Mouse (Mus musculus) embryo, embryonic 9.5 days (tissue): ENCODE data around the gene Pigz.
A peak's percentile ranks its signal among the peaks of the same experiment; 100 is the strongest.
"Not testable (repeated sequence)": the region's sequence is repeated elsewhere in the genome, so short reads cannot be mapped to it uniquely, and the experiment has no call there.

Source experiments
- DNase-seq: peaks from one replicate; pipeline ENCODE4 v3.0.0-alpha.2; 2017; ENCODE audit errors: extremely low spot score

Pigz gene

GRCm38 (mm10) chr16:31932255-31932654, 1.4 kb upstream of the Pigz start:
- DNase-seq: no peak

GRCm38 (mm10) chr16:31932840-31933697, 582 bp upstream of the Pigz start:
- peak; percentile 87 for DNase-seq

GRCm38 (mm10) chr16:31934550-31935010, 929 bp downstream of the Pigz start:
- DNase-seq: peak; percentile 29

- peak; percentile 35 for DNase-seq
Observed at GRCm38 (mm10) chr16:31935091-31935979, 1.7 kb downstream of the Pigz start.

GRCm38 (mm10) chr16:31936568-31936967, 2.9 kb downstream of the Pigz start:
- no peak for DNase-seq

- DNase-seq: no peak
Observed at GRCm38 (mm10) chr16:31938856-31939255, 5.2 kb downstream of the Pigz start.

- no peak for DNase-seq
Observed at GRCm38 (mm10) chr16:31940586-31940985, 6.9 kb downstream of the Pigz start.

- DNase-seq: peak; percentile 73
Observed at GRCm38 (mm10) chr16:31943980-31944379, 10.3 kb downstream of the Pigz start.

GRCm38 (mm10) chr16:31944698-31945255, 11.1 kb downstream of the Pigz start:
- DNase-seq: no peak

- DNase-seq: no peak
Observed at GRCm38 (mm10) chr16:31945372-31945771, 11.7 kb downstream of the Pigz start.

- not testable (repeated sequence) for DNase-seq
Observed at GRCm38 (mm10) chr16:31945986-31946385, 12.3 kb downstream of the Pigz start.

GRCm38 (mm10) chr16:31947333-31947732, 13.7 kb downstream of the Pigz start:
- DNase-seq: no peak

GRCm38 (mm10) chr16:31947901-31948316, 14.3 kb downstream of the Pigz start:
- DNase-seq: no peak

GRCm38 (mm10) chr16:31948345-31948774, 14.7 kb downstream of the Pigz start, which contains the start of the genes 0610012G03Rik and Ncbp2:
0610012G03Rik (minus strand) TSS chr16:31948494.
Ncbp2 (plus strand) TSS chr16:31948513.
- peak; percentile 96 for DNase-seq

GRCm38 (mm10) chr16:31963224-31963623, 29.6 kb downstream of the Pigz start:
- no peak for DNase-seq

GRCm38 (mm10) chr16:31975258-31975657, 41.6 kb downstream of the Pigz start:
- DNase-seq: no peak

GRCm38 (mm10) chr16:31979501-31979900, 45.9 kb downstream of the Pigz start:
- DNase-seq: no peak

GRCm38 (mm10) chr16:31980946-31981345, 47.3 kb downstream of the Pigz start:
- no peak for DNase-seq

GRCm38 (mm10) chr16:31992039-31992438, 58.4 kb downstream of the Pigz start:
- no peak for DNase-seq

GRCm38 (mm10) chr16:31993195-31993594, 59.5 kb downstream of the Pigz start:
- DNase-seq: no peak

- no peak for DNase-seq
Observed at GRCm38 (mm10) chr16:31993946-31994345, 60.3 kb downstream of the Pigz start.
